Mouse (Mus musculus): ENCODE results near the gene Orm1.

DNA sequence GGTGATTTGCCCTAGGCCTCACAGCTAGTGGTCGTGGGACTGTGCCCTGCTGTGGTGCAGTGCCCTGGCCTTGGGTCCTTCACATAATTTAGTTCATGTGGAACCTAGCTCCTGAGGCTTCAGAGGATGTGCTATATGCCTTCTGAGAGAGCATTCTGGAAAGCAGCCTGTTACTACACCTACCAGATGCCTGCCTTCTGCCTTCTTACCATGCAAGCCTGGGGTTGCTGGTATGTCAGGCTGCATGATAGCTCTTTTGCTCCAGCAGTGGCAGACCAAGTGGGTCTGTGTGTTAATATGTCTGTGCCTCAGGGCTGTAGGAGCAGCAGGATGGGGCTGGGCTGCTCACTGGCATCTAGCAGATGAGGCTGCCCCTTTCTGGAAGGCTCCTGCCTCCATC lies 48.7 kb upstream of the Orm1 start:
- TF ChIP-seq CTCF (IDR thresholded peaks at IDR 0.05; ENCODE audit: control insufficient read depth, insufficient read depth, low read length) (no peak), POLR2A (IDR thresholded peaks at IDR 0.05; ENCODE audit: borderline replicate concordance, control insufficient read depth, low read depth, low read length) (no peak)

All from bone marrow, adult 2 months (tissue).